Mouse (Mus musculus): ENCODE measurements around the gene Crtc1. TPM values are rescaled to one million over a fixed set of nuclear protein-coding genes. Genes with fewer than 3 reads are reported as not detected.

The Crtc1 gene
- total and polyA plus RNA-seq, 2 experiments from 2014 or later: 39.3 to 54.0 TPM

GRCm38 (mm10) chr8:70431213-70431612, 8.2 kb downstream of the Crtc1 start:
- Histone ChIP-seq H3K36me3 (ENCODE audit: insufficient read depth, low read length) (no peaks in the 10 kb centered on the region), H3K4me2 (ENCODE audit: low read depth, low read length) (no peak overlapping the region), H3K4me1 (ENCODE audit: insufficient read depth, low read length) (no peaks in the 10 kb centered on the region), H3K9ac (replicated peaks; ENCODE audit: low read length) (no peak overlapping the region), H3K27ac (no peak overlapping the region), H3K4me3 (ENCODE audit: low read length) (no peak overlapping the region), H3K9me3 (ENCODE audit: low read length) (no peaks in the 10 kb centered on the region), H3K27me3 (ENCODE audit: insufficient read depth, low read length) (no peaks in the 10 kb centered on the region)
- WGBS: 90% methylated on average over 4 of the region's 4 CpGs
- no peak for TF ChIP-seq CTCF (IDR thresholded peaks at IDR 0.05; ENCODE audit: low read depth)
- ATAC-seq (no peak), DNase-seq (ENCODE audit: low spot score) (no peak)

- H3K4me1 ChIP-seq (ENCODE audit: insufficient read depth, low read length): no peaks in the 10 kb centered on the region
- H3K9ac ChIP-seq (replicated peaks; ENCODE audit: low read length): no peak overlapping the region
- H3K4me2 ChIP-seq (ENCODE audit: low read depth, low read length): no peak overlapping the region
- H3K27me3 ChIP-seq (ENCODE audit: insufficient read depth, low read length): no peaks in the 10 kb centered on the region
- H3K9me3 ChIP-seq (ENCODE audit: low read length): no peaks in the 10 kb centered on the region
- no peak for TF ChIP-seq CTCF (IDR thresholded peaks at IDR 0.05; ENCODE audit: low read depth)
- WGBS: 97% methylated on average over 2 of the region's 2 CpGs
- no peak overlapping the region for H3K4me3 ChIP-seq (ENCODE audit: low read length)
- no peaks in the 10 kb centered on the region for H3K36me3 ChIP-seq (ENCODE audit: insufficient read depth, low read length)
- no peak for DNase-seq (ENCODE audit: low spot score)
- H3K27ac ChIP-seq: no peak overlapping the region
- no peak for ATAC-seq
These were observed 13.0 kb downstream of the Crtc1 start for GRCm38 (mm10) chr8:70426300-70426907.

- Histone ChIP-seq H3K9ac (replicated peaks; ENCODE audit: low read length) (no peak overlapping the region), H3K27ac (no peak overlapping the region), H3K4me2 (ENCODE audit: low read depth, low read length) (no peak overlapping the region), H3K9me3 (ENCODE audit: low read length) (no peaks in the 10 kb centered on the region), H3K4me1 (ENCODE audit: insufficient read depth, low read length) (peaks cover 11% of the 10 kb centered on the region; the same call in 1 of the 2 replicates), H3K27me3 (ENCODE audit: insufficient read depth, low read length) (no peaks in the 10 kb centered on the region), H3K36me3 (ENCODE audit: insufficient read depth, low read length) (no peaks in the 10 kb centered on the region), H3K4me3 (ENCODE audit: low read length) (no peak overlapping the region)
- WGBS: 84% methylated on average over 2 of the region's 2 CpGs
- no peak for TF ChIP-seq CTCF (IDR thresholded peaks at IDR 0.05; ENCODE audit: low read depth)
- ATAC-seq (no peak), DNase-seq (ENCODE audit: low spot score) (no peak)
These were observed 16.7 kb downstream of the Crtc1 start for GRCm38 (mm10) chr8:70422722-70423121.

DNA sequence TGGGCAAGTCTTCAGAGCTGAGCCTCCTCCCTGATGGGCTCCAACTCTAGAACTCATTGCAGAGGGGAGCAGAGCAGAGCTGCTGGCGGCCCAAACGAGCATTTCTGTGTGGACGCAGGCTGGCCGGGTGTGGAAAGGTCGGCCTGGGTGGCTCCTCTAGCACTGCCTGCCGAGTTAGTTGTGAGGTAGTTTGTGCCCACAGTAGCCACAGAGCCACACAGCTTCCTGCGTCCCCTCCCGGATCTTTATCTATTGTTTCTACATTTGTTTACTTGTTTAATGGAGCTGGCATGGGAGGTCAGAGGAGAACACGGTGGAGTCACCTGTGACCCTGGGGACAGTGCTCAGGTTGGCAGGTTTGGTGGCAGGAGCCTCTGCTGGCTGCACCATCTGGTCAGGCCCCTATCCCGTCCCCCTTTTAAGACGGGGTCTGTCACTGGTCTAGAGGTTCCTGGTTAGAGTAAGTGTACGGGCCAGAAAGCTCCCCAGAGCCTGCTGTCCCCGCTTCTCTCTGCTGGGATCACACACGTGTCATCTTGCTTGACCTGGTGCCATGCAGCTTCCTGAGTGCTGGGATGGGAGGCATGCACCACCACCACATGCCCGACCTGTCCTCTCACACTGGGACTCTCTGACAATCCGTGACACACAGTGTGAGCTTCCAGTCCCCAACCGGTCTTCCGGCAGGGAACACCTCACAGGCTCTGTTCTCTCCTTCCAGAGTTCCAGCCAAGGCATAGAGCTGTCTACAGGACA, 17.9 kb downstream of the Crtc1 start:
- Histone ChIP-seq H3K27ac (no peak overlapping the region), H3K4me2 (ENCODE audit: low read depth, low read length) (no peak overlapping the region), H3K9ac (replicated peaks; ENCODE audit: low read length) (no peak overlapping the region), H3K36me3 (ENCODE audit: insufficient read depth, low read length) (no peaks in the 10 kb centered on the region), H3K4me3 (ENCODE audit: low read length) (no peak overlapping the region), H3K4me1 (ENCODE audit: insufficient read depth, low read length) (peaks cover 16% of the 10 kb centered on the region), H3K9me3 (ENCODE audit: low read length) (no peaks in the 10 kb centered on the region), H3K27me3 (ENCODE audit: insufficient read depth, low read length) (no peaks in the 10 kb centered on the region)
- no peak for DNase-seq (ENCODE audit: low spot score)
- ATAC-seq: no peak
- WGBS: 82% methylated on average over 18 of the region's 18 CpGs
- TF ChIP-seq CTCF (IDR thresholded peaks at IDR 0.05; ENCODE audit: low read depth): no peak

- ATAC-seq (no peak), DNase-seq (ENCODE audit: low spot score) (no peak)
- H3K4me2 ChIP-seq (ENCODE audit: low read depth, low read length): no peak overlapping the region
- H3K36me3 ChIP-seq (ENCODE audit: insufficient read depth, low read length): no peaks in the 10 kb centered on the region
- no peaks in the 10 kb centered on the region for H3K27me3 ChIP-seq (ENCODE audit: insufficient read depth, low read length)
- H3K9ac ChIP-seq (replicated peaks; ENCODE audit: low read length): no peak overlapping the region
- peaks cover 19% of the 10 kb centered on the region for H3K4me1 ChIP-seq (ENCODE audit: insufficient read depth, low read length)
- 75% methylated on average over 11 of the region's 11 CpGs for WGBS
- no peak overlapping the region for H3K4me3 ChIP-seq (ENCODE audit: low read length)
- TF ChIP-seq CTCF (IDR thresholded peaks at IDR 0.05; ENCODE audit: low read depth): no peak
- H3K9me3 ChIP-seq (ENCODE audit: low read length): no peaks in the 10 kb centered on the region
- no peak overlapping the region for H3K27ac ChIP-seq
These were observed 19.3 kb downstream of the Crtc1 start for GRCm38 (mm10) chr8:70419879-70420643.

GRCm38 (mm10) chr8:70418954-70419353, 20.4 kb downstream of the Crtc1 start:
- ATAC-seq (no peak), DNase-seq (ENCODE audit: low spot score) (peak; percentile 53)
- no peaks in the 10 kb centered on the region for H3K36me3 ChIP-seq (ENCODE audit: insufficient read depth, low read length)
- no peak for TF ChIP-seq CTCF (IDR thresholded peaks at IDR 0.05; ENCODE audit: low read depth)
- peaks cover 19% of the 10 kb centered on the region for H3K4me1 ChIP-seq (ENCODE audit: insufficient read depth, low read length)
- no peak overlapping the region for H3K4me3 ChIP-seq (ENCODE audit: low read length)
- H3K27me3 ChIP-seq (ENCODE audit: insufficient read depth, low read length): no peaks in the 10 kb centered on the region
- whole genome bisulfite sequencing: 30% methylated on average over 14 of the region's 14 CpGs
- no peak overlapping the region for H3K9ac ChIP-seq (replicated peaks; ENCODE audit: low read length)
- H3K27ac ChIP-seq: no peak overlapping the region
- no peaks in the 10 kb centered on the region for H3K9me3 ChIP-seq (ENCODE audit: low read length)
- no peak overlapping the region for H3K4me2 ChIP-seq (ENCODE audit: low read depth, low read length)
